Mouse (Mus musculus): ENCODE data around the gene Dip2c. TPM values are rescaled to one million over a fixed set of nuclear protein-coding genes. Genes with fewer than 3 reads are reported as not detected.
A peak's percentile ranks its signal among the peaks of the same experiment; 100 is the strongest.

Gene Dip2c
- polyA plus RNA-seq, 1 experiment from 2014 or later = 11.3 TPM

- ATAC-seq (ENCODE audit: insufficient read depth, low FRiP score, low TSS enrichment) = no peak
Measured at GRCm38 (mm10) chr13:9467216-9467615, 190.9 kb downstream of the Dip2c start.

GRCm38 (mm10) chr13:9473383-9473782 is 197.1 kb downstream of the Dip2c start:
- Histone ChIP-seq H3K4me1 (ENCODE audit: control insufficient read depth, insufficient read depth, low read length) (no peaks in the 10 kb centered on the region), H3K27ac (ENCODE audit: low read depth, low read length) (no peak overlapping the region), H3K4me2 (ENCODE audit: low read depth) (no peak overlapping the region), H3K9ac (ENCODE audit: low read length) (no peak overlapping the region), H3K27me3 (ENCODE audit: control insufficient read depth, insufficient read depth, low read length) (no peaks in the 10 kb centered on the region), H3K4me3 (ENCODE audit: low read depth, low read length) (no peak overlapping the region), H3K9me3 (ENCODE audit: control insufficient read depth, low read length) (no peaks in the 10 kb centered on the region), H3K36me3 (ENCODE audit: control insufficient read depth, insufficient read depth, low read length) (no peaks in the 10 kb centered on the region)
- WGBS = 91% methylated on average over 1 of the region's 1 CpGs
- DNase-seq (ENCODE audit: low spot score) (no peak), ATAC-seq (ENCODE audit: insufficient read depth, low FRiP score, low TSS enrichment) (no peak)

More at GRCm38 (mm10) chr13:9467216-9467615, 190.9 kb downstream of the Dip2c start:
- H3K36me3 ChIP-seq (ENCODE audit: control insufficient read depth, insufficient read depth, low read length) = no peaks in the 10 kb centered on the region
- H3K27ac ChIP-seq (ENCODE audit: low read depth, low read length) = no peak overlapping the region
- H3K4me1 ChIP-seq (ENCODE audit: control insufficient read depth, insufficient read depth, low read length) = no peaks in the 10 kb centered on the region
- no peak overlapping the region for H3K4me2 ChIP-seq (ENCODE audit: low read depth)
- no peaks in the 10 kb centered on the region for H3K9me3 ChIP-seq (ENCODE audit: control insufficient read depth, low read length)
- WGBS = 70% methylated on average over 1 of the region's 1 CpGs
- DNase-seq (ENCODE audit: low spot score) = peak; percentile 21
- no peaks in the 10 kb centered on the region for H3K27me3 ChIP-seq (ENCODE audit: control insufficient read depth, insufficient read depth, low read length)
- H3K4me3 ChIP-seq (ENCODE audit: low read depth, low read length) = no peak overlapping the region
- no peak overlapping the region for H3K9ac ChIP-seq (ENCODE audit: low read length)

GRCm38 (mm10) chr13:9481722-9482121 is 205.4 kb downstream of the Dip2c start:
- Histone ChIP-seq H3K36me3 (ENCODE audit: control insufficient read depth, insufficient read depth, low read length) (no peaks in the 10 kb centered on the region), H3K27me3 (ENCODE audit: control insufficient read depth, insufficient read depth, low read length) (no peaks in the 10 kb centered on the region), H3K27ac (ENCODE audit: low read depth, low read length) (no peak overlapping the region), H3K9ac (ENCODE audit: low read length) (no peak overlapping the region), H3K4me2 (ENCODE audit: low read depth) (no peak overlapping the region), H3K4me3 (ENCODE audit: low read depth, low read length) (no peak overlapping the region), H3K9me3 (ENCODE audit: control insufficient read depth, low read length) (no peaks in the 10 kb centered on the region), H3K4me1 (ENCODE audit: control insufficient read depth, insufficient read depth, low read length) (no peaks in the 10 kb centered on the region)
- no peak for ATAC-seq (ENCODE audit: insufficient read depth, low FRiP score, low TSS enrichment)
- 90% methylated on average over 1 of the region's 1 CpGs for WGBS
- no peak for DNase-seq (ENCODE audit: low spot score)

- H3K9ac ChIP-seq (ENCODE audit: low read length) = no peak overlapping the region
- 90% methylated on average over 3 of the region's 3 CpGs for WGBS
- no peaks in the 10 kb centered on the region for H3K4me1 ChIP-seq (ENCODE audit: control insufficient read depth, insufficient read depth, low read length)
- DNase-seq (ENCODE audit: low spot score) = no peak
- H3K4me3 ChIP-seq (ENCODE audit: low read depth, low read length) = no peak overlapping the region
- ATAC-seq (ENCODE audit: insufficient read depth, low FRiP score, low TSS enrichment) = no peak
- H3K36me3 ChIP-seq (ENCODE audit: control insufficient read depth, insufficient read depth, low read length) = no peaks in the 10 kb centered on the region
- H3K27me3 ChIP-seq (ENCODE audit: control insufficient read depth, insufficient read depth, low read length) = no peaks in the 10 kb centered on the region
- no peak overlapping the region for H3K4me2 ChIP-seq (ENCODE audit: low read depth)
- no peaks in the 10 kb centered on the region for H3K9me3 ChIP-seq (ENCODE audit: control insufficient read depth, low read length)
- no peak overlapping the region for H3K27ac ChIP-seq (ENCODE audit: low read depth, low read length)
Measured at GRCm38 (mm10) chr13:9489696-9490095, 213.4 kb downstream of the Dip2c start.

- Histone ChIP-seq H3K9me3 (ENCODE audit: control insufficient read depth, low read length) (no peaks in the 10 kb centered on the region), H3K27ac (ENCODE audit: low read depth, low read length) (no peak overlapping the region), H3K27me3 (ENCODE audit: control insufficient read depth, insufficient read depth, low read length) (no peaks in the 10 kb centered on the region), H3K4me3 (ENCODE audit: low read depth, low read length) (no peak overlapping the region), H3K36me3 (ENCODE audit: control insufficient read depth, insufficient read depth, low read length) (no peaks in the 10 kb centered on the region), H3K9ac (ENCODE audit: low read length) (no peak overlapping the region), H3K4me1 (ENCODE audit: control insufficient read depth, insufficient read depth, low read length) (no peaks in the 10 kb centered on the region), H3K4me2 (ENCODE audit: low read depth) (peak overlapping the region; percentile 12; the same call in 1 of the 2 replicates)
- ATAC-seq (ENCODE audit: insufficient read depth, low FRiP score, low TSS enrichment) = no peak; the same call in 1 of the 2 replicates
- DNase-seq (ENCODE audit: low spot score) = no peak
- WGBS = 70% methylated on average over 21 of the region's 21 CpGs
Measured at GRCm38 (mm10) chr13:9494726-9495125, 218.4 kb downstream of the Dip2c start.

GRCm38 (mm10) chr13:9504118-9504856 is 228.0 kb downstream of the Dip2c start:
- no peak overlapping the region for H3K27ac ChIP-seq (ENCODE audit: low read depth, low read length)
- ATAC-seq (ENCODE audit: insufficient read depth, low FRiP score, low TSS enrichment) (no peak), DNase-seq (ENCODE audit: low spot score) (no peak)
- no peaks in the 10 kb centered on the region for H3K27me3 ChIP-seq (ENCODE audit: control insufficient read depth, insufficient read depth, low read length)
- H3K4me1 ChIP-seq (ENCODE audit: control insufficient read depth, insufficient read depth, low read length) = no peaks in the 10 kb centered on the region
- no peaks in the 10 kb centered on the region for H3K36me3 ChIP-seq (ENCODE audit: control insufficient read depth, insufficient read depth, low read length)
- no peak overlapping the region for H3K9ac ChIP-seq (ENCODE audit: low read length)
- WGBS = 65% methylated on average over 6 of the region's 6 CpGs
- no peak overlapping the region for H3K4me3 ChIP-seq (ENCODE audit: low read depth, low read length)
- no peak overlapping the region for H3K4me2 ChIP-seq (ENCODE audit: low read depth)
- no peaks in the 10 kb centered on the region for H3K9me3 ChIP-seq (ENCODE audit: control insufficient read depth, low read length)

GRCm38 (mm10) chr13:9538556-9538955 is 262.2 kb downstream of the Dip2c start:
- no peaks in the 10 kb centered on the region for H3K36me3 ChIP-seq (ENCODE audit: control insufficient read depth, insufficient read depth, low read length)
- no peak overlapping the region for H3K27ac ChIP-seq (ENCODE audit: low read depth, low read length)
- H3K4me2 ChIP-seq (ENCODE audit: low read depth) = no peak overlapping the region
- DNase-seq (ENCODE audit: low spot score) (no peak), ATAC-seq (ENCODE audit: insufficient read depth, low FRiP score, low TSS enrichment) (no peak)
- no peaks in the 10 kb centered on the region for H3K4me1 ChIP-seq (ENCODE audit: control insufficient read depth, insufficient read depth, low read length)
- no peaks in the 10 kb centered on the region for H3K27me3 ChIP-seq (ENCODE audit: control insufficient read depth, insufficient read depth, low read length)
- no peaks in the 10 kb centered on the region for H3K9me3 ChIP-seq (ENCODE audit: control insufficient read depth, low read length)
- no peak overlapping the region for H3K4me3 ChIP-seq (ENCODE audit: low read depth, low read length)
- H3K9ac ChIP-seq (ENCODE audit: low read length) = no peak overlapping the region

GRCm38 (mm10) chr13:9547698-9548344 is 271.5 kb downstream of the Dip2c start:
- H3K4me1 ChIP-seq (ENCODE audit: control insufficient read depth, insufficient read depth, low read length) = no peaks in the 10 kb centered on the region
- H3K36me3 ChIP-seq (ENCODE audit: control insufficient read depth, insufficient read depth, low read length) = no peaks in the 10 kb centered on the region
- no peaks in the 10 kb centered on the region for H3K27me3 ChIP-seq (ENCODE audit: control insufficient read depth, insufficient read depth, low read length)
- H3K9ac ChIP-seq (ENCODE audit: low read length) = no peak overlapping the region
- no peak overlapping the region for H3K4me2 ChIP-seq (ENCODE audit: low read depth)
- no peak overlapping the region for H3K4me3 ChIP-seq (ENCODE audit: low read depth, low read length)
- DNase-seq (ENCODE audit: low spot score) = no peak
- ATAC-seq (ENCODE audit: insufficient read depth, low FRiP score, low TSS enrichment) = no peak
- H3K27ac ChIP-seq (ENCODE audit: low read depth, low read length) = no peak overlapping the region
- H3K9me3 ChIP-seq (ENCODE audit: control insufficient read depth, low read length) = no peaks in the 10 kb centered on the region
- 13% methylated on average over 9 of the region's 9 CpGs for WGBS

- ATAC-seq (ENCODE audit: insufficient read depth, low FRiP score, low TSS enrichment) (no peak), DNase-seq (ENCODE audit: low spot score) (no peak)
- no peak overlapping the region for H3K27ac ChIP-seq (ENCODE audit: low read depth, low read length)
- no peaks in the 10 kb centered on the region for H3K27me3 ChIP-seq (ENCODE audit: control insufficient read depth, insufficient read depth, low read length)
- H3K4me3 ChIP-seq (ENCODE audit: low read depth, low read length) = no peak overlapping the region
- WGBS = 84% methylated on average over 1 of the region's 1 CpGs
- H3K4me2 ChIP-seq (ENCODE audit: low read depth) = no peak overlapping the region
- H3K9ac ChIP-seq (ENCODE audit: low read length) = no peak overlapping the region
- no peaks in the 10 kb centered on the region for H3K9me3 ChIP-seq (ENCODE audit: control insufficient read depth, low read length)
- no peaks in the 10 kb centered on the region for H3K4me1 ChIP-seq (ENCODE audit: control insufficient read depth, insufficient read depth, low read length)
- H3K36me3 ChIP-seq (ENCODE audit: control insufficient read depth, insufficient read depth, low read length) = no peaks in the 10 kb centered on the region
Measured at GRCm38 (mm10) chr13:9562099-9562498, 285.8 kb downstream of the Dip2c start.

Data from neural tube, embryonic 11.5 days (tissue).